Mouse (Mus musculus): ENCODE measurements around the gene Sephs2. TPM values are rescaled to one million over a fixed set of nuclear protein-coding genes. Genes with fewer than 3 reads are reported as not detected.

The Sephs2 gene
- 44.5 and 81.9 TPM in 2 replicates for polyA plus RNA-seq (2012; rRNA removed)

- H3K27ac ChIP-seq (ENCODE audit: insufficient read depth, low read depth, low read length): peak within 1 kb of the TSS; percentile 50
- no peak for TF ChIP-seq CTCF (IDR thresholded peaks at IDR 0.05; ENCODE audit: extremely low read depth, insufficient read length, insufficient replicate concordance, low read depth, low read length)
- TF ChIP-seq POLR2A (IDR thresholded peaks at IDR 0.05; ENCODE audit: low read depth, low read length): peak; percentile 99
- WGBS: 1% methylated on average over 39 of the region's 39 CpGs
Observed at GRCm38 (mm10) chr7:127273925-127274789, at the start of gene Sephs2. Gene Sephs2 (minus strand): TSS chr7:127274055.

GRCm38 (mm10) chr7:127322085-127322484, 48.2 kb upstream of the Sephs2 start:
- WGBS: 36% methylated on average over 5 of the region's 5 CpGs

More at GRCm38 (mm10) chr7:127273925-127274789, at the start of gene Sephs2:
- peaks cover 9% of the 10 kb centered on the region; the same call in 1 of the 2 replicates for H3K36me3 ChIP-seq (ENCODE audit: control insufficient read depth, insufficient read depth, low read length)
- peaks cover 23% of the 10 kb centered on the region for H3K4me1 ChIP-seq (ENCODE audit: control insufficient read depth, insufficient read depth, insufficient read length, low read length)
- H3K27me3 ChIP-seq (ENCODE audit: control insufficient read depth, insufficient read depth, low read length): no peaks in the 10 kb centered on the region
- peak within 1 kb of the TSS; percentile 90 for H3K4me3 ChIP-seq (ENCODE audit: low read depth, low read length)

GRCm38 (mm10) chr7:127321106-127321505, 47.3 kb upstream of the Sephs2 start:
- H3K4me3 ChIP-seq (ENCODE audit: low read depth, low read length): no peak overlapping the region

More at GRCm38 (mm10) chr7:127322085-127322484, 48.2 kb upstream of the Sephs2 start:
- H3K36me3 ChIP-seq (ENCODE audit: control insufficient read depth, insufficient read depth, low read length): no peaks in the 10 kb centered on the region
- no peaks in the 10 kb centered on the region for H3K27me3 ChIP-seq (ENCODE audit: control insufficient read depth, insufficient read depth, low read length)
- H3K4me1 ChIP-seq (ENCODE audit: control insufficient read depth, insufficient read depth, insufficient read length, low read length): no peaks in the 10 kb centered on the region
- no peak overlapping the region for H3K27ac ChIP-seq (ENCODE audit: insufficient read depth, low read depth, low read length)
- TF ChIP-seq POLR2A (IDR thresholded peaks at IDR 0.05; ENCODE audit: low read depth, low read length) (no peak), CTCF (IDR thresholded peaks at IDR 0.05; ENCODE audit: extremely low read depth, insufficient read length, insufficient replicate concordance, low read depth, low read length) (peak; percentile 44; the same call in 1 of the 2 replicates)
- H3K4me3 ChIP-seq (ENCODE audit: low read depth, low read length): no peak overlapping the region

GRCm38 (mm10) chr7:127313912-127314311, 40.1 kb upstream of the Sephs2 start:
- TF ChIP-seq POLR2A (IDR thresholded peaks at IDR 0.05; ENCODE audit: low read depth, low read length) (no peak), CTCF (IDR thresholded peaks at IDR 0.05; ENCODE audit: extremely low read depth, insufficient read length, insufficient replicate concordance, low read depth, low read length) (no peak)
- Histone ChIP-seq H3K4me3 (ENCODE audit: low read depth, low read length) (no peak overlapping the region), H3K36me3 (ENCODE audit: control insufficient read depth, insufficient read depth, low read length) (no peaks in the 10 kb centered on the region), H3K27ac (ENCODE audit: insufficient read depth, low read depth, low read length) (no peak overlapping the region), H3K27me3 (ENCODE audit: control insufficient read depth, insufficient read depth, low read length) (no peaks in the 10 kb centered on the region), H3K4me1 (ENCODE audit: control insufficient read depth, insufficient read depth, insufficient read length, low read length) (no peaks in the 10 kb centered on the region)
- WGBS: 31% methylated on average over 8 of the region's 8 CpGs

More at GRCm38 (mm10) chr7:127321106-127321505, 47.3 kb upstream of the Sephs2 start:
- 78% methylated on average over 4 of the region's 4 CpGs for WGBS
- no peaks in the 10 kb centered on the region for H3K36me3 ChIP-seq (ENCODE audit: control insufficient read depth, insufficient read depth, low read length)
- no peak for TF ChIP-seq CTCF (IDR thresholded peaks at IDR 0.05; ENCODE audit: extremely low read depth, insufficient read length, insufficient replicate concordance, low read depth, low read length)
- TF ChIP-seq POLR2A (IDR thresholded peaks at IDR 0.05; ENCODE audit: low read depth, low read length): no peak
- no peak overlapping the region for H3K27ac ChIP-seq (ENCODE audit: insufficient read depth, low read depth, low read length)
- no peaks in the 10 kb centered on the region for H3K4me1 ChIP-seq (ENCODE audit: control insufficient read depth, insufficient read depth, insufficient read length, low read length)
- H3K27me3 ChIP-seq (ENCODE audit: control insufficient read depth, insufficient read depth, low read length): no peaks in the 10 kb centered on the region

GRCm38 (mm10) chr7:127309951-127310350, 36.1 kb upstream of the Sephs2 start:
- Histone ChIP-seq H3K27me3 (ENCODE audit: control insufficient read depth, insufficient read depth, low read length) (no peaks in the 10 kb centered on the region), H3K4me1 (ENCODE audit: control insufficient read depth, insufficient read depth, insufficient read length, low read length) (no peaks in the 10 kb centered on the region), H3K27ac (ENCODE audit: insufficient read depth, low read depth, low read length) (no peak overlapping the region), H3K36me3 (ENCODE audit: control insufficient read depth, insufficient read depth, low read length) (no peaks in the 10 kb centered on the region), H3K4me3 (ENCODE audit: low read depth, low read length) (no peak overlapping the region)
- WGBS: 74% methylated on average over 12 of the region's 12 CpGs
- no peak for TF ChIP-seq POLR2A (IDR thresholded peaks at IDR 0.05; ENCODE audit: low read depth, low read length)
- no peak for TF ChIP-seq CTCF (IDR thresholded peaks at IDR 0.05; ENCODE audit: extremely low read depth, insufficient read length, insufficient replicate concordance, low read depth, low read length)

- 73% methylated on average over 4 of the region's 4 CpGs for WGBS
- Histone ChIP-seq H3K4me3 (ENCODE audit: low read depth, low read length) (no peak overlapping the region), H3K27ac (ENCODE audit: insufficient read depth, low read depth, low read length) (no peak overlapping the region), H3K27me3 (ENCODE audit: control insufficient read depth, insufficient read depth, low read length) (no peaks in the 10 kb centered on the region), H3K4me1 (ENCODE audit: control insufficient read depth, insufficient read depth, insufficient read length, low read length) (no peaks in the 10 kb centered on the region), H3K36me3 (ENCODE audit: control insufficient read depth, insufficient read depth, low read length) (no peaks in the 10 kb centered on the region)
- TF ChIP-seq CTCF (IDR thresholded peaks at IDR 0.05; ENCODE audit: extremely low read depth, insufficient read length, insufficient replicate concordance, low read depth, low read length) (0 out of 2 replicates have a peak, but pooled peaks have one; percentile 13), POLR2A (IDR thresholded peaks at IDR 0.05; ENCODE audit: low read depth, low read length) (no peak)
Observed at GRCm38 (mm10) chr7:127308887-127309286, 35.0 kb upstream of the Sephs2 start.

- Histone ChIP-seq H3K27ac (ENCODE audit: insufficient read depth, low read depth, low read length) (no peak overlapping the region), H3K36me3 (ENCODE audit: control insufficient read depth, insufficient read depth, low read length) (no peaks in the 10 kb centered on the region), H3K27me3 (ENCODE audit: control insufficient read depth, insufficient read depth, low read length) (no peaks in the 10 kb centered on the region), H3K4me3 (ENCODE audit: low read depth, low read length) (no peak overlapping the region), H3K4me1 (ENCODE audit: control insufficient read depth, insufficient read depth, insufficient read length, low read length) (no peaks in the 10 kb centered on the region)
- WGBS: 49% methylated on average over 2 of the region's 2 CpGs
- TF ChIP-seq POLR2A (IDR thresholded peaks at IDR 0.05; ENCODE audit: low read depth, low read length) (no peak), CTCF (IDR thresholded peaks at IDR 0.05; ENCODE audit: extremely low read depth, insufficient read length, insufficient replicate concordance, low read depth, low read length) (no peak)
Observed at GRCm38 (mm10) chr7:127308431-127308830, 34.6 kb upstream of the Sephs2 start.

All from small intestine, adult 2 months (tissue).